Mouse (Mus musculus) neural tube, embryonic 13.5 days (tissue): ENCODE results near the gene Zfp653. TPM values are rescaled to one million over a fixed set of nuclear protein-coding genes. Genes with fewer than 3 reads are reported as not detected.
"Not testable (repeated sequence)": the region's sequence is repeated elsewhere in the genome, so short reads cannot be mapped to it uniquely, and the experiment has no call there.

Experiments used
- ATAC-seq: fragments of 200-750 bp; cut with Nextera tagmentation; 2 replicates; pipeline ENCODE4 v1.8.0; 2017; ENCODE audit warnings: low read depth, mild to moderate bottlenecking, moderate TSS enrichment, moderate library complexity
- H3K27ac ChIP-seq: fragments of 300-500 bp; sonication (generic); replicated peaks from 2 replicates; pipeline ENCODE4 v1.5.1; 2015; ENCODE audit warnings: moderate library complexity, mild to moderate bottlenecking, inconsistent platforms
- H3K27me3 ChIP-seq: fragments of 300-500 bp; sonication (generic); 2 replicates; pipeline ENCODE4 v1.6.1; 2015; ENCODE audit warnings: mild to moderate bottlenecking, inconsistent platforms
- H3K36me3 ChIP-seq: fragments of 300-500 bp; sonication (generic); 2 replicates; pipeline ENCODE4 v1.6.1; 2015; ENCODE audit warnings: mild to moderate bottlenecking, inconsistent platforms
- H3K4me1 ChIP-seq: fragments of 300-500 bp; sonication (generic); replicated peaks from 2 replicates; pipeline ENCODE4 v1.6.1; 2015; ENCODE audit warnings: inconsistent platforms
- H3K4me2 ChIP-seq: fragments of 300-500 bp; sonication (generic); 2 replicates; pipeline ENCODE4 v1.6.1; 2015; ENCODE audit warnings: inconsistent platforms, mild to moderate bottlenecking, moderate library complexity
- H3K4me3 ChIP-seq: fragments of 300-500 bp; sonication (generic); 2 replicates; pipeline ENCODE4 v1.5.1; 2015; ENCODE audit warnings: mild to moderate bottlenecking, inconsistent platforms
- H3K9ac ChIP-seq: fragments of 300-500 bp; sonication (generic); 2 replicates; pipeline ENCODE4 v1.6.1; 2015; ENCODE audit warnings: moderate library complexity, mild to moderate bottlenecking, inconsistent platforms
- H3K9me3 ChIP-seq: fragments of 300-500 bp; sonication (generic); 2 replicates; pipeline ENCODE4 v1.6.1; 2016; ENCODE audit warnings: inconsistent platforms
- WGBS: fragments of 180-500 bp; shearing (Covaris S2); methylation state at CpG from one replicate; pipeline ENCODE4 v1.1.7; 2015; 5-methylcytosine and 5-hydroxymethylcytosine counted together
- polyA plus RNA-seq: library from polyadenylated mRNA; unstranded; fragments of >200 nt; fragmentation: Nextera tagmentation; extraction: Ambion mirVana; gene quantifications from 2 replicates; pipeline ENCODE4 v1.2.1, GENCODE M21; 2015

Zfp653 gene
- polyA plus RNA-seq, 1 experiment from 2014 or later: 16.5 TPM

GRCm38 (mm10) chr9:22089986-22090385, 18.8 kb upstream of the Zfp653 start:
- no peaks in the 10 kb centered on the region for H3K9me3 ChIP-seq
- peaks cover 8% of the 10 kb centered on the region for H3K4me1 ChIP-seq
- WGBS: 87% methylated on average over 7 of the region's 7 CpGs
- no peak overlapping the region for H3K27ac ChIP-seq
- H3K9ac ChIP-seq: no peak overlapping the region
- H3K27me3 ChIP-seq: peaks cover 8% of the 10 kb centered on the region
- H3K4me3 ChIP-seq: no peak overlapping the region
- no peak for ATAC-seq
- no peak overlapping the region for H3K4me2 ChIP-seq
- H3K36me3 ChIP-seq: no peaks in the 10 kb centered on the region

- no peak overlapping the region for H3K9ac ChIP-seq
- H3K4me2 ChIP-seq: no peak overlapping the region
- over 99% methylated on average over 7 of the region's 7 CpGs for WGBS
- no peak overlapping the region for H3K27ac ChIP-seq
- ATAC-seq: no peak
- H3K9me3 ChIP-seq: no peaks in the 10 kb centered on the region
- no peak overlapping the region for H3K4me3 ChIP-seq
- H3K4me1 ChIP-seq: peaks cover 15% of the 10 kb centered on the region
- H3K27me3 ChIP-seq: peaks cover 5% of the 10 kb centered on the region
- no peaks in the 10 kb centered on the region for H3K36me3 ChIP-seq
Observed at GRCm38 (mm10) chr9:22089281-22089680, 18.1 kb upstream of the Zfp653 start.

GRCm38 (mm10) chr9:22087034-22087618, 15.9 kb upstream of the Zfp653 start:
- H3K9ac ChIP-seq: no peak overlapping the region
- 78% methylated on average over 2 of the region's 2 CpGs for WGBS

GRCm38 (mm10) chr9:22086012-22086411, 14.8 kb upstream of the Zfp653 start:
- Histone ChIP-seq H3K9ac (peak overlapping the region; percentile 72), H3K4me3 (peak overlapping the region; percentile 74), H3K4me1 (peaks cover 24% of the 10 kb centered on the region), H3K9me3 (no peaks in the 10 kb centered on the region), H3K4me2 (peak overlapping the region; percentile 66), H3K36me3 (peaks cover 3% of the 10 kb centered on the region; the same call in 1 of the 2 replicates), H3K27ac (no peak overlapping the region), H3K27me3 (no peaks in the 10 kb centered on the region)
- ATAC-seq: no peak
- 83% methylated on average over 6 of the region's 6 CpGs for WGBS

More at GRCm38 (mm10) chr9:22087034-22087618, 15.9 kb upstream of the Zfp653 start:
- H3K4me2 ChIP-seq: no peak overlapping the region
- H3K36me3 ChIP-seq: no peaks in the 10 kb centered on the region
- no peaks in the 10 kb centered on the region for H3K27me3 ChIP-seq
- no peak overlapping the region for H3K4me3 ChIP-seq
- peaks cover 24% of the 10 kb centered on the region for H3K4me1 ChIP-seq
- no peak for ATAC-seq
- no peaks in the 10 kb centered on the region for H3K9me3 ChIP-seq
- no peak overlapping the region for H3K27ac ChIP-seq

- peaks cover 24% of the 10 kb centered on the region for H3K4me1 ChIP-seq
- H3K4me3 ChIP-seq: peak within 1 kb of the TSS; percentile 74
- WGBS: under 1% methylated on average over 48 of the region's 48 CpGs
- peak within 1 kb of the TSS; percentile 66 for H3K4me2 ChIP-seq
- peak within 1 kb of the TSS; percentile 72 for H3K27ac ChIP-seq
- no peaks in the 10 kb centered on the region for H3K27me3 ChIP-seq
- H3K9ac ChIP-seq: peak within 1 kb of the TSS; percentile 84
- H3K9me3 ChIP-seq: no peaks in the 10 kb centered on the region
- peak; percentile 99 for ATAC-seq
- peaks cover 6% of the 10 kb centered on the region; the same call in 1 of the 2 replicates for H3K36me3 ChIP-seq
Observed at GRCm38 (mm10) chr9:22085022-22085834, 14.1 kb upstream of the Zfp653 start, which contains the start of gene Ecsit. Gene Ecsit, minus strand, starts transcription at chr9:22085438.

- no peaks in the 10 kb centered on the region for H3K27me3 ChIP-seq
- no peak overlapping the region; the same call in 1 of the 2 replicates for H3K27ac ChIP-seq
- H3K36me3 ChIP-seq: peaks cover 12% of the 10 kb centered on the region; the same call in 1 of the 2 replicates
- no peak for ATAC-seq
- 36% methylated on average over 4 of the region's 4 CpGs for WGBS
- peaks cover 24% of the 10 kb centered on the region for H3K4me1 ChIP-seq
- peak overlapping the region; percentile 84 for H3K9ac ChIP-seq
- H3K4me3 ChIP-seq: peak overlapping the region; percentile 74
- H3K9me3 ChIP-seq: no peaks in the 10 kb centered on the region
- H3K4me2 ChIP-seq: peak overlapping the region; percentile 66
Observed at GRCm38 (mm10) chr9:22084667-22085021, 13.5 kb upstream of the Zfp653 start.

- 93% methylated on average over 23 of the region's 23 CpGs for WGBS
- ATAC-seq: no peak
- Histone ChIP-seq H3K9me3 (no peaks in the 10 kb centered on the region), H3K4me3 (no peak overlapping the region), H3K9ac (no peak overlapping the region), H3K4me2 (no peak overlapping the region), H3K4me1 (peaks cover 4% of the 10 kb centered on the region; the same call in 1 of the 2 replicates), H3K36me3 (peaks cover 71% of the 10 kb centered on the region), H3K27me3 (no peaks in the 10 kb centered on the region), H3K27ac (no peak overlapping the region)
Observed at GRCm38 (mm10) chr9:22076223-22076622, 5.0 kb upstream of the Zfp653 start.

GRCm38 (mm10) chr9:22075778-22076177, 4.6 kb upstream of the Zfp653 start:
- 85% methylated on average over 5 of the region's 5 CpGs for WGBS
- not testable (repeated sequence) for H3K4me2 ChIP-seq, H3K4me1 ChIP-seq, H3K4me3 ChIP-seq, H3K9me3 ChIP-seq, ATAC-seq, H3K27ac ChIP-seq, H3K9ac ChIP-seq, H3K27me3 ChIP-seq
- H3K36me3 ChIP-seq: peaks cover 71% of the 10 kb centered on the region

GRCm38 (mm10) chr9:22072276-22072675, 1.1 kb upstream of the Zfp653 start:
- Histone ChIP-seq H3K9ac (no peak overlapping the region), H3K27me3 (no peaks in the 10 kb centered on the region), H3K4me2 (no peak overlapping the region), H3K4me3 (no peak overlapping the region), H3K36me3 (peaks cover 57% of the 10 kb centered on the region), H3K27ac (no peak overlapping the region), H3K4me1 (peaks cover 19% of the 10 kb centered on the region), H3K9me3 (no peaks in the 10 kb centered on the region)
- WGBS: 93% methylated on average over 4 of the region's 4 CpGs
- ATAC-seq: no peak

GRCm38 (mm10) chr9:22069881-22070553, 1.2 kb downstream of the Zfp653 start:
- peaks cover 19% of the 10 kb centered on the region for H3K4me1 ChIP-seq
- peak overlapping the region; percentile 97; the same call in 1 of the 2 replicates for H3K27ac ChIP-seq
- peak; percentile 7 for ATAC-seq
- H3K4me2 ChIP-seq: peak overlapping the region; percentile 59
- H3K36me3 ChIP-seq: peaks cover 60% of the 10 kb centered on the region
- no peaks in the 10 kb centered on the region for H3K9me3 ChIP-seq
- H3K9ac ChIP-seq: peak overlapping the region; percentile 83
- H3K4me3 ChIP-seq: peak overlapping the region; percentile 73
- H3K27me3 ChIP-seq: no peaks in the 10 kb centered on the region
- 64% methylated on average over 4 of the region's 4 CpGs for WGBS

- Histone ChIP-seq H3K4me1 (peaks cover 16% of the 10 kb centered on the region), H3K9me3 (no peaks in the 10 kb centered on the region), H3K9ac (no peak overlapping the region), H3K4me2 (no peak overlapping the region), H3K27me3 (no peaks in the 10 kb centered on the region), H3K27ac (no peak overlapping the region), H3K36me3 (peaks cover 61% of the 10 kb centered on the region), H3K4me3 (no peak overlapping the region)
- 76% methylated on average over 5 of the region's 5 CpGs for WGBS
- no peak for ATAC-seq
Observed at GRCm38 (mm10) chr9:22067195-22067594, 4.0 kb downstream of the Zfp653 start.

GRCm38 (mm10) chr9:22066433-22066832, 4.7 kb downstream of the Zfp653 start:
- ATAC-seq: no peak
- Histone ChIP-seq H3K36me3 (peaks cover 69% of the 10 kb centered on the region), H3K27ac (no peak overlapping the region), H3K9ac (no peak overlapping the region), H3K4me3 (no peak overlapping the region), H3K4me1 (peaks cover 15% of the 10 kb centered on the region), H3K9me3 (no peaks in the 10 kb centered on the region), H3K4me2 (no peak overlapping the region), H3K27me3 (no peaks in the 10 kb centered on the region)
- 62% methylated on average over 3 of the region's 3 CpGs for WGBS
